Mouse (Mus musculus): ENCODE measurements around the gene Fez1.

The Fez1 gene

GRCm38 (mm10) chr9:36821644-36822000 lies at the start of gene Fez1:
Fez1 (plus strand) TSS chr9:36821864.
- no peak for DNase-seq

GRCm38 (mm10) chr9:36783921-36784320 lies 37.7 kb upstream of the Fez1 start:
- DNase-seq = no peak

GRCm38 (mm10) chr9:36792191-36792590 lies 29.5 kb upstream of the Fez1 start:
- DNase-seq = no peak

- DNase-seq = no peak
Measured at GRCm38 (mm10) chr9:36794487-36794886, 27.2 kb upstream of the Fez1 start.

GRCm38 (mm10) chr9:36795556-36795955 lies 26.1 kb upstream of the Fez1 start:
- DNase-seq = no peak

GRCm38 (mm10) chr9:36796224-36796623 lies 25.4 kb upstream of the Fez1 start:
- DNase-seq = no peak

- DNase-seq = peak; percentile 85
Measured at GRCm38 (mm10) chr9:36796781-36797555, 24.7 kb upstream of the Fez1 start, which contains the start of gene Ei24. Ei24 (minus strand) TSS chr9:36797393.

GRCm38 (mm10) chr9:36801961-36802360 lies 19.7 kb upstream of the Fez1 start:
- no peak for DNase-seq

- no peak for DNase-seq
Measured at GRCm38 (mm10) chr9:36802951-36803350, 18.7 kb upstream of the Fez1 start.

- no peak for DNase-seq
Measured at GRCm38 (mm10) chr9:36803386-36803785, 18.3 kb upstream of the Fez1 start.

- no peak for DNase-seq
Measured at GRCm38 (mm10) chr9:36803926-36804325, 17.7 kb upstream of the Fez1 start.

- DNase-seq = no peak
Measured at GRCm38 (mm10) chr9:36805256-36805975, 16.2 kb upstream of the Fez1 start.

- no peak for DNase-seq
Measured at GRCm38 (mm10) chr9:36808126-36808785, 13.4 kb upstream of the Fez1 start.

GRCm38 (mm10) chr9:36814486-36814885 lies 7.2 kb upstream of the Fez1 start:
- DNase-seq = no peak

GRCm38 (mm10) chr9:36818905-36819304 lies 2.8 kb upstream of the Fez1 start:
- DNase-seq = no peak

- no peak for DNase-seq
Measured at GRCm38 (mm10) chr9:36820969-36821643, 558 bp upstream of the Fez1 start.

GRCm38 (mm10) chr9:36822024-36822423 lies 360 bp downstream of the Fez1 start:
- no peak for DNase-seq

GRCm38 (mm10) chr9:36826612-36827363 lies 5.1 kb downstream of the Fez1 start:
- DNase-seq = no peak

- DNase-seq = no peak
Measured at GRCm38 (mm10) chr9:36831401-36831800, 9.7 kb downstream of the Fez1 start.

GRCm38 (mm10) chr9:36832529-36832928 lies 10.9 kb downstream of the Fez1 start:
- peak; percentile 60 for DNase-seq

GRCm38 (mm10) chr9:36833043-36833881 lies 11.6 kb downstream of the Fez1 start:
- DNase-seq = no peak
